Mouse (Mus musculus): ENCODE measurements around the gene Tnnc2. TPM values are rescaled to one million over a fixed set of nuclear protein-coding genes. Genes with fewer than 3 reads are reported as not detected.

Tnnc2 gene
- polyA plus RNA-seq (2014; fragmentation: Illumina TruSeq; extraction: RNeasy Lipid Tissue Mini Kit (QIAGEN cat#74804)): not detected

DNA sequence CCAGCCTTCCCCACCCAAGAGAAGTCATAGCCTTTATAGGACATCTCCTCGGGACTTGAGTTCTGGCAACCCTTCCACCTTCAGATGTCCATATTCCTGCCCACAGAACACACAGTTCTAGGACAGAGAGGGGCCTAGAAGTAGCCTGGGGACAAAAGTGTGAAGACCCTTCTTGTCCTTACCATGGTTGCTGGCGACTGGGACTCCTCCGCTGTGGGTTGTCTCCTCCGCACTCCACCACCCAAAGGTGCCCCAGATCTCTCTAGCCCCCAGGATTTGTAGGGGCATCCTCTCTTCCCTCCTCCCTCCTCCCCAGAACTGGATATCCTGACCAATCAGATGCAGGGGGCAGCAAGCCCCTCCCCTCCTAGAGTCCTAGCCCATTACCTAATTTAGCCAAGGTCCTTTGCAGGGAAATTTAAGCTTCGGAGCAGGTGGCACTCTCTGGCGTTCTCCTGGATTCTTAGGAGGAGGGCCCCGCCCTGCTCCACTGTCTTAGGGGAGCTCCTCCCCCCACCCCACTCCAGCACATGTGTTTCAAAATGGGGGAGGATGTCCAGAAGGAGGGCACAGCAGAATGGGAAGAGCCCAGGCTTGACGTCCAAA lies at the start of gene Tnnc2:
Gene Tnnc2, minus strand, starts transcription at position 487 of the 606 bp plus-strand sequence.

DNA sequence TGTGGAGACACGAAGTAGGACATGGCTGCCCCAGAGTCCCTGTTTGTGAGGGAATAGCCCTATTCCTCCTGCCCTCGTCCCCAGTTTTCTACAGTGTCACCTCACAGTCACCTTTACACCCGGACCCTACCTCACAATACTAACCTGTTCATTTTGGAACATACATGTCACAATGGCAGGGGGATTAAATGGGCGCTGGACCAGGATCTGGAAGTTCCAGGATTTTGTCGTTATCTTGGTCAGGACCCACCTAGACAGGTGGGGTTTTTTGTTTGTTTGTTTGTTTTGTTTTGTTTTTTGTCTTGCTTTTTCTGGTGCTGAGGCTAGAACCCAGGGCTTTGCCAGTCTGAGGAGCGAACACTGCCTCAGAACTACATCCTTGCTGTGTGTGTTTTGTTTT lies 48.7 kb upstream of the Tnnc2 start, which contains the start of gene Spata25:
Gene Spata25, minus strand, starts transcription at position 101 of the 400 bp plus-strand sequence.

DNA sequence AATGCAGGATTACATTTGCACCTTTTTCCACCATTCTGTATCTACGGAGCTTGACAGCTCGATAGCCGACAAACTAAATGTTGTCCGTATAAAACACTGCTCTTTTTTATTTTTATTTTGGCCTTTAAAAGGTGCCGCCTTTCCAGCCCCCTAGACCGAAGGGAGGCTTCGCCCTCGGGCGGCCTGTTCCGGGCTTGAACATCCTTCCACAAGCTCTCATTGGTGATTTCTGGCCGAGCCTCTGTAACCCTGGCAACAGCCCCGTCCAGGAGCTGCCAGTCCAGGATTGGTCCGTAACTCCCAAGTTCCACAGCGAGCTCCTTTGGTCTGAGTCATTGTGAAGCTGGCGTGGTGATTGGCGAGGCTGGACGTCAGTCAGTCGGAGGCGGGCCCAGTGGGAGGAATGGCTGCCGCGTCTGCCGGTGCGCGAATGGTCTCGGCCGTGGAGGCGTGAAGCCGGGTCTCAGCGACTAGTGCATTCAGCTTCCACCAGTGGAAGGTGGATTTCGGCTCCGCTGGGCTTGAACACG lies 42.9 kb upstream of the Tnnc2 start, which contains the start of gene Zswim1:
Gene Zswim1, plus strand, starts transcription at position 51 of the 530 bp plus-strand sequence.

DNA sequence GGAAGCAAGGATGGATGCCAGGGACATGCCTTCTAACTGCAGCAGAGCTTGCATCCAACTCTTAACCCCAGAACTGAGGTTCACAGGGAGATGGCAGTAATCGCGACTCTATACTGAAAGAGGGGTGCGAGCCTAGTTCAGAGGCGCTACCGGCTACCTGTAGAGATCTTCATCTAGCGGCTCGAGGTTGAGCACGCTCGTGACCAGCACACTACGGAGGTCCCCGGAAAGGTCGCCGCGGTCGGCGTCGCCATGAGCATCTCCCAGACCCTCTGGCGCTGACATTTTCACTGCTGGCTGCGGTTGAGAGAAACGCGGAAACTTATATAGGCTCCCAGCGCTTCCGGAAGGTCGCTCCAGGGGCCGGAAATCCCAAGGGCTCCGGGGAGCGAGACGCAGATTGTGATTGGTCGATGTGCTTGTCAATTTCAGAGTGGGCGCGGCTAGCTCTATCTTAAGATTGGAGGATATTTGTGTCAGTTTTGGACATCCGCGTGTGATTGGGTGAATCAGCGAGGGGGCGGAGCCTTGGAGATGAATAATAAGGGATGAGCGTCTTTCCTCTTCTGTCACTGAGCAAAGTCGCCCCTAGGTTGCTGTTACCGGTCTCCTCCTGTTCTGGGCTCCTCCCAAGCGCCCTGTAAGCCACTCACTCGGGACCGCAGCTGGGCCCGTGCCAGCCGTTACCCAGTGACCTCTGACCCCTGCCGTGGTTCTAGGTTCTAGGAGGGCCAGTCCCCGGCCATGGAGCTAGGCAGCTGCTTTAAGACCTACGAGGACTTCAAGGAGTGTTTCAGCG lies 25.0 kb upstream of the Tnnc2 start, which contains the start of the genes Acot8 and Zswim3:
Gene Acot8, minus strand, starts transcription at position 350 of the 799 bp plus-strand sequence.
Gene Zswim3, plus strand, starts transcription at position 566 of the 799 bp plus-strand sequence.

DNA sequence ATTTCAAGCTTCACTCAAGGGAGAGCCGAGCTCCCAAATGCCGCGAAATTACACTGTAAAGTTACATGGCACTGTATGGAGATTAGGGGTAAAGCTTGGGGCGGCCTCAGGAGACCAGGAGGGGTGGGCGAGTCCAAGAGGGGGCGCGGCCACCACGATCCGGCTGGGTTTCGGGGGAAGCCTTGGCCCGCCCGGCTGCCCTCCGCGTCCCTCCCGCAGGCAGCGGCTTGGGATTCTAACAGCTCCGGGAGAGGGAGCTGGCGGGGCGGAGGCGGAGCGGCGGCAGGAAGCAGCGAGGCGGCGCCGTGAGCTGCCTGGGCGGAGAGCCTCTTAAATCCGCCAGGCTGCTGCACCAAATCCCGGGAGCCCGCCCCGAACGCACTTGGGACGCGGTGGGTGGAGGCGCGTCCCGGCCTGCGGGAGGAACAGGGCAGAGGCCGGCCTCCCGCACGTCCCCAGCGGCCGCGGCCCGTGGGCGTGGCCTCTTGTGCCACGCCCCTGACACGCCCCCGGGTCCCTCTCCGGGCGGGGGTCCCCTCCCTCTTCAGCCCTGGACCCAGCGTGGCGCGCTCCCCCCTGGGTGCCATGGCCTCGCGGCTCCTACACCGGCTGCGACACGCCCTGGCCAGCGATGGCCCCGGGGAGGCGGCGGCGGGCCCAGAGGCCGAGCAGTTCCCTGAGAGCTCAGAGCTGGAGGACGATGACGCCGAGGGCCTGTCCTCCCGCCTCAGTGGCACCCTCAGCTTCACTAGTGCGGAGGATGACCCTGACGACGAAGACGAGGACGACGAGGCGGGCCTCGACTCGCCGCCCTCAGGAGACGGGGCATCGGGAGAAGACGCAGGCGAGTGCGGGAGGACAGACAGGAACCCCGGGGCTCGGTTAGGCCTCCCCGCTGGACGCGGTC lies 6.0 kb upstream of the Tnnc2 start, which contains the start of gene Snx21:
Gene Snx21, plus strand, starts transcription at position 343 of the 907 bp plus-strand sequence.

DNA sequence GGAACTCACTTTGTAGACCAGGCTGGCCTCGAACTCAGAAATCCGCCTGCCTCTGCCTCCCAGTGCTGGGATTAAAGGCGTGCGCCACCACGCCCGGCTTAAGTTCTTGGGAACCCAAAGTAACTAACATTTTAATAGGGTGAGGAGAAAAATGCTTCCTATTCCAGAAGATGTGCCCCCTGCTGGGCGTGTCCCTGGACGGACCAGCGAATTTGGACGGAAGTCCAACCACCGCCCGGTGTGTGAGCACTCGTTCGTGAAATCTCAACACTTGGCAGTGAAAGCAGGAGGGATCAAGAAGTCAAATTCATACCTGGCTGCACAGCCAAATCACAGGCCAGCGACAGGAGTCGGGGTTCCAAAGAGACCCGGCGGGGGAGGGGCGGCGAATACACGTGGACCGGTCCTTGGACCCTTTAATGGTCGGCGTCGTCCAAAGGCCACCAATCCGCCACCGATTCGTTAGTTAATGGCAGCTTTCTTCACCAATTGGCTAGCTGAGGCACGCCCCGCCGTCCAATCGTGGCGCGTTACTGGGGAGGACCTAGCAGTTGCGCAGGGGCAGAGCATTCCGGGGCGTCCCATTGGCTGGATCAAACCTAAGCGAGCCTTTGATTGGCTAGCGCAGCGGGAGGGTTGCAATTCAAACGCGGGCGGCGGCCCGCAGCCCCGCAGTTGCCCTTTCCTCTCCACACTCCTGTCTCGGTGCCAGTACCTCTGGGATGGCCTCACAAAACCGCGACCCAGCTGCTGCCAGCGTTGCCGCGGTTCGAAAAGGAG lies 10.3 kb downstream of the Tnnc2 start, which contains the start of gene Ube2c:
Gene Ube2c, plus strand, starts transcription at position 641 of the 780 bp plus-strand sequence.

DNA sequence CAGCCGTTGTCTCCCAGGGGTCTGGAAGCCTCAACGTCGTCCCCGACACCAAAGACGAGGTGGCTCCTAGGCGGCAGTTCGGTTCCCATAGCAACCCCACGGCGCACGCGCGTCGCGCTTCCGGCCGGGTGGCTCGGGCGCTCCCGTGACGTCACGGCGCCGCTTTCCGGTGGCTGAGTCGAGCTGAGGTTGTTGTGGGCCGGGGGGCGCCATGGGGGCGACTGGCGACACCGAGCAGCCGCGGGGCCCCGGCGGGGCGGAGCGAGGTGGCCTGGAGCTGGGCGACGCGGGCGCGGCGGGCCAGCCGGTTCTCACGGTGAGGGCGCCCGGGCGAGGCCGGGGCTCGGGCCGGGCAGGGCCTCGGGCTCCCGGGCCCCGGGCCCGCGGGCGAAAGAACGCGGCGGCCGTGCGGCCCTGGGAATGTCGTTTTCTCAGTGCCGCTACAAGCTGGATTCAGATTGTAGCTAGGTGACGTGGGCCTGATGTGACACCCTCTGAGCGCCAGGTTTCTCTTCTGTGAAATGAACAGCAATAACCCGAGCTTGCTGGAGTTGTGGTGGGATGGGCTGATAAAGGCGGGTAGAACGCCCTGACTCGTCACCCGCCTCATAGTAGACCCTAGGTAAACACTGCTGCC lies 33.8 kb downstream of the Tnnc2 start, which contains the start of the genes Wfdc3 and Dnttip1:
Gene Wfdc3, minus strand, starts transcription at position 89 of the 637 bp plus-strand sequence.
Gene Dnttip1, plus strand, starts transcription at position 141 of the 637 bp plus-strand sequence.

Other genes with a start within 250 kb of the Tnnc2 start
- gene Wfdc2, start 217.6 kb downstream of the Tnnc2 start, polyA plus RNA-seq (2014; fragmentation: Illumina TruSeq; extraction: RNeasy Lipid Tissue Mini Kit (QIAGEN cat#74804)): 1.8 TPM
- gene Spint3, start 206.5 kb downstream of the Tnnc2 start, polyA plus RNA-seq (2014; fragmentation: Illumina TruSeq; extraction: RNeasy Lipid Tissue Mini Kit (QIAGEN cat#74804)): not detected
- gene Wfdc6a, start 194.5 kb downstream of the Tnnc2 start, polyA plus RNA-seq (2014; fragmentation: Illumina TruSeq; extraction: RNeasy Lipid Tissue Mini Kit (QIAGEN cat#74804)): 0.66 TPM
- not detected for gene Eppin, start 186.4 kb downstream of the Tnnc2 start, polyA plus RNA-seq (2014; fragmentation: Illumina TruSeq; extraction: RNeasy Lipid Tissue Mini Kit (QIAGEN cat#74804))
- not detected for gene Wfdc6b, start 166.4 kb downstream of the Tnnc2 start, polyA plus RNA-seq (2014; fragmentation: Illumina TruSeq; extraction: RNeasy Lipid Tissue Mini Kit (QIAGEN cat#74804))
- not detected for gene Wfdc8, start 166.3 kb downstream of the Tnnc2 start, polyA plus RNA-seq (2014; fragmentation: Illumina TruSeq; extraction: RNeasy Lipid Tissue Mini Kit (QIAGEN cat#74804))
- not detected for gene Wfdc16, start 141.2 kb downstream of the Tnnc2 start, polyA plus RNA-seq (2014; fragmentation: Illumina TruSeq; extraction: RNeasy Lipid Tissue Mini Kit (QIAGEN cat#74804))
- gene Wfdc10, start 123.9 kb downstream of the Tnnc2 start, polyA plus RNA-seq (2014; fragmentation: Illumina TruSeq; extraction: RNeasy Lipid Tissue Mini Kit (QIAGEN cat#74804)): 4.0 TPM
- gene Wfdc9, start 123.4 kb downstream of the Tnnc2 start, polyA plus RNA-seq (2014; fragmentation: Illumina TruSeq; extraction: RNeasy Lipid Tissue Mini Kit (QIAGEN cat#74804)): not detected
- gene Wfdc11, start 105.9 kb downstream of the Tnnc2 start, polyA plus RNA-seq (2014; fragmentation: Illumina TruSeq; extraction: RNeasy Lipid Tissue Mini Kit (QIAGEN cat#74804)): not detected
- not detected for gene Wfdc13, start 94.9 kb downstream of the Tnnc2 start, polyA plus RNA-seq (2014; fragmentation: Illumina TruSeq; extraction: RNeasy Lipid Tissue Mini Kit (QIAGEN cat#74804))
- not detected for gene Spint4, start 81.5 kb downstream of the Tnnc2 start, polyA plus RNA-seq (2014; fragmentation: Illumina TruSeq; extraction: RNeasy Lipid Tissue Mini Kit (QIAGEN cat#74804))
- not detected for gene Spint5, start 64.7 kb downstream of the Tnnc2 start, polyA plus RNA-seq (2014; fragmentation: Illumina TruSeq; extraction: RNeasy Lipid Tissue Mini Kit (QIAGEN cat#74804))
- 0.57 TPM for gene Wfdc3, start 34.0 kb downstream of the Tnnc2 start, polyA plus RNA-seq (2014; fragmentation: Illumina TruSeq; extraction: RNeasy Lipid Tissue Mini Kit (QIAGEN cat#74804))
- gene Dnttip1, start 34.0 kb downstream of the Tnnc2 start, polyA plus RNA-seq (2014; fragmentation: Illumina TruSeq; extraction: RNeasy Lipid Tissue Mini Kit (QIAGEN cat#74804)): 5.2 TPM
- 21.0 TPM for gene Ube2c, start 10.1 kb downstream of the Tnnc2 start, polyA plus RNA-seq (2014; fragmentation: Illumina TruSeq; extraction: RNeasy Lipid Tissue Mini Kit (QIAGEN cat#74804))
- gene Snx21, start 5.9 kb upstream of the Tnnc2 start, polyA plus RNA-seq (2014; fragmentation: Illumina TruSeq; extraction: RNeasy Lipid Tissue Mini Kit (QIAGEN cat#74804)): 2.3 TPM
- not detected for gene Acot8, start 24.9 kb upstream of the Tnnc2 start, polyA plus RNA-seq (2014; fragmentation: Illumina TruSeq; extraction: RNeasy Lipid Tissue Mini Kit (QIAGEN cat#74804))
- 3.5 TPM for gene Zswim3, start 25.1 kb upstream of the Tnnc2 start, polyA plus RNA-seq (2014; fragmentation: Illumina TruSeq; extraction: RNeasy Lipid Tissue Mini Kit (QIAGEN cat#74804))
- 3.2 TPM for gene Zswim1, start 42.7 kb upstream of the Tnnc2 start, polyA plus RNA-seq (2014; fragmentation: Illumina TruSeq; extraction: RNeasy Lipid Tissue Mini Kit (QIAGEN cat#74804))
- gene Spata25, start 48.6 kb upstream of the Tnnc2 start, polyA plus RNA-seq (2014; fragmentation: Illumina TruSeq; extraction: RNeasy Lipid Tissue Mini Kit (QIAGEN cat#74804)): not detected
- 36.8 TPM for gene Ctsa, start 52.9 kb upstream of the Tnnc2 start, polyA plus RNA-seq (2014; fragmentation: Illumina TruSeq; extraction: RNeasy Lipid Tissue Mini Kit (QIAGEN cat#74804))
- not detected for gene Neurl2, start 53.5 kb upstream of the Tnnc2 start, polyA plus RNA-seq (2014; fragmentation: Illumina TruSeq; extraction: RNeasy Lipid Tissue Mini Kit (QIAGEN cat#74804))
- gene Pltp, start 77.7 kb upstream of the Tnnc2 start, polyA plus RNA-seq (2014; fragmentation: Illumina TruSeq; extraction: RNeasy Lipid Tissue Mini Kit (QIAGEN cat#74804)): 3.1 TPM
- gene Pcif1, start 99.3 kb upstream of the Tnnc2 start, polyA plus RNA-seq (2014; fragmentation: Illumina TruSeq; extraction: RNeasy Lipid Tissue Mini Kit (QIAGEN cat#74804)): 4.6 TPM
- gene Zfp335, start 131.8 kb upstream of the Tnnc2 start, polyA plus RNA-seq (2014; fragmentation: Illumina TruSeq; extraction: RNeasy Lipid Tissue Mini Kit (QIAGEN cat#74804)): not detected
- 8.1 TPM for gene Mmp9, start 160.8 kb upstream of the Tnnc2 start, polyA plus RNA-seq (2014; fragmentation: Illumina TruSeq; extraction: RNeasy Lipid Tissue Mini Kit (QIAGEN cat#74804))
- gene Slc12a5, start 180.8 kb upstream of the Tnnc2 start, polyA plus RNA-seq (2014; fragmentation: Illumina TruSeq; extraction: RNeasy Lipid Tissue Mini Kit (QIAGEN cat#74804)): 1.5 TPM

Measured in ovary, adult 10 weeks (tissue).